Mouse (Mus musculus) adrenal gland (tissue): ENCODE data around the gene Sema4g.

ENCODE experiments used
- intact Hi-C: fragments of 180-260 bp; cut with DNase I; formaldehyde crosslinking; loops from one replicate; pipeline ENCODE4 v1.15.1; 2025
- long read RNA-seq, 2 experiments: library from polyadenylated mRNA; unstranded; transcript quantifications; one replicate each; pipeline ENCODE4 v2.0.0; 2020; ENCODE audit warnings: borderline replicate concordance in 1 of 2; ENCODE audit not compliant: insufficient replicate concordance in 1 of 2

The Sema4g gene
- long read RNA-seq, experiment 1, partial matches to known transcripts, result 0 of 2 reads
- long read RNA-seq, experiment 1, other reads (novel, unspliced or antisense), result 2 of 2 reads
- long read RNA-seq, experiment 2, result 0 reads

DNA sequence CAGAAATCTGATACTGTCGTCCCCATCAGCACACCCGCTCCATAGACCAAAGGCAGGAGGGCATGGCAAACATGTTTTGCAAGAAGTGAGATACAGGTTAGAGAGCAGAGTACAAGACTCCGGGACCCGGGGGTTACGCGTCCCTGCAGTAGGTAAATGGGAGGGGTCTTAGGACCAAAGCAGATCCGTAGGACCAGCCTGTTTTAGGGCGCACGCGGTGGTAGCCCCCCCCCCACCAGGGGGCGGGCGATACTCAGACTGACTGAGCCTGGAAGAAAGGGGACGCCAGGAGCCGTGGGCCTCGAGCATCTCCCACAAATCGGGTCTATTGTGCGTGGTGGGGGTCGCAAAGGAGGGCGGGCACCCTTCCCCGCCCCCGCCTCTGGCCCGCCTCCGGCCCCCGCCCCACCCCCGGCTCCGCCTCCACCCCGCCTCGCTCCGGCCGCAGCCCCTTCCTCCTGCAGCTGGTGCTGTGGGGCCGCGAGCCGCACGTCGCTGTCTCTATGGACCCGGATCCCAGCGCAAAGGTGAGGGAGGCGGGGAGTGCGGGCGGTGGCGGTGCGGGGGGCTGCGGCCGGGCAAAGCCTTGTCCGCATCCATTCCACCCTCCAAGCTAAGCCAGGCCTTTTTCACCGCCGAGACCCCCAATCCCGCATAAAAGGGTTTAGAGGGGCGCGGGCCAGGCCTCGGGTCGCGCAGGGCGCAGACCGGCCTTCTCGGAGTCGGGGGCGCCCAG, at the start of gene Sema4g:
Gene Sema4g (plus strand): TSS at position 271 of the 736 bp plus-strand sequence.
- intact Hi-C loops, result no loop called here

GRCm38 (mm10) chr19:44959633-44960032, 29.3 kb upstream of the Sema4g start:
- intact Hi-C loops, result no loop called here

GRCm38 (mm10) chr19:44965978-44966377, 22.9 kb upstream of the Sema4g start:
- intact Hi-C loops, result no loop called here

DNA sequence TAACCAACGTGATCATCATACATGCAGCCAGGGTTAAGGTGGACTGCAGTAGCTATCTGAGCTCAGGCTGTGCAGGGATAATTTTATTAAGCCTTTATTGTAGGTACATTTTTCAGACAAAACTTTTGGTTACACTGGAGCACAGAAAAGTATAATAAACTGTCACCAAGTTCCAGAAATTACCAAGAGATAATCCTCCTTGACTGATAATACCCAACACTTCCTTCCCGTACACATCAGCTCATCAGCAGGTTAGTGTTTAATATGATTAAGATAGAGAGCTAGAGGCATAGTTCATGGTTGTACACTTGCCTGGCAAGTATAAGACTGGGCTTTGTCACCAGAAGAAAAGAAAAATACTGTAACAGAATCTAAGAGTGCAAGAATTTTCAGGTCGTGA, 20.6 kb upstream of the Sema4g start:
- intact Hi-C loops, result no loop called here

GRCm38 (mm10) chr19:44976636-44977035, 12.3 kb upstream of the Sema4g start:
- intact Hi-C loops, result no loop called here

DNA sequence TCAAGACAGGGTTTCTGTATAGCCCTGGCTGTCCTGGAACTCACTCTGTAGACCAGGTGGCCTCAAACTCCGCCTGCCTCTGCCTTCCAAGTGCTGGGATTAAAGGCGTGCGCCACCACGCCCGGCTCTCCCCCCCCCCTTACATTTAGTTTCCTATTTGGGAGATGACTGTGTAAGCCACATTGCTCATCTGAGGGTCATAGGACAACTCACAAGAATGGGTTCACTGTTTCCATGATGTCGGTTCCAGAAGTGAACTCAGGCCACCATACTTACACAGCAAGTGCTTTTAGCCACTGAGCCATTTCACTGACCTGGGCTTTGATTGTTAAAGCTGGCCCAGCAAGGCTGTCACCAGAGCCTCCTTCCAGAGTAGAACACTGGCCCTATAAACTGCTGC, 11.8 kb upstream of the Sema4g start:
- intact Hi-C loops, result no loop called here

DNA sequence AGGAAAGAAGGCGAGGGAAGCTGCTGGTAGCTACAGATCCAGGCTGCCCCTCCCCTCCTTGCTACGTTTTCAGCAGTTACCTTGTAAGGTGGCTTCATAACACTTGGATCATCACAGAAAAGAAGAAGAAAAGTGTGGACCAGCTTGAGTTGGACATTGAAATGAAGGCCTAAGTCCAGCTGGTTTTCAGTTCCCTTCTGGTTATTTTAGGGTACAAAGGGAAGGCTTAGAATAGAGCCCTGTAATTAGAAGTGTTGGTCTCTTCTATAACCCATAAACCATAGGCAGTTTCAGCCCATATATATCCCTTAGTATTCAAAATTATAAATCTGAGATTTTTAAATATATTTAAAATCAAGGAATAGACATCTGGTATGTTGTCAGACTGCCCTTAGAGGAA, 8.1 kb upstream of the Sema4g start:
- intact Hi-C loops, result no loop called here

DNA sequence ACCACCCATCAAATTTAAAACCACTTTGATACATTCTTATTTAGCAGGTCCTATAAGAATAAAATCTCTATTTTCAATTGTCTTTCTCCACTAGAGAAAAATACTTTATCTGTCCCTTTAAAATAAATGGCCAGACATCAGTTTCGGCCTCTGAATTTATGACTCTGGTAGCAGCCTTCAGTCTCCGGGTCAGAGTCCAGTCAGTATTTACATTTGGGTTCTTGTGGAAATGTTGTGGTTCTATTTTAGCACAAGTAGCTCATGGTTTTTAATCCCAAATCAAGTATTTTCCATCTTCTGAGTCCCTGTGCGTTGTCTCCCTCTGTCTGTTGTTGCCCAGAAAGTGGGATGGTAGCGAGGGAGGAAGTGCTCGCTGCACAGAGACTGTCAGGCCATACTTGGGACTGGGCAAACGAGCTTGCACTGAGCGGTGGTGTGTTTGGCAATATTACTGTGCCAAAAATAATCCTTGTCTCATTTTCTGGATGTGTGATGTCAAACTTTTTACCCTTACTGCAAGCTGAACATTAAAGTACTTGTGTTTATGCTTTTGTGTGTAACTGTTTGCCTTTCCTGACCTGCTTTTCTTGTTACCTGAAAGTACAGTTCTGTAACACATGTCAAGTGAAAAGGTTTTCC, 6.3 kb upstream of the Sema4g start:
- intact Hi-C loops, result no loop called here

GRCm38 (mm10) chr19:44983366-44983765, 5.5 kb upstream of the Sema4g start:
- intact Hi-C loops, result no loop called here

DNA sequence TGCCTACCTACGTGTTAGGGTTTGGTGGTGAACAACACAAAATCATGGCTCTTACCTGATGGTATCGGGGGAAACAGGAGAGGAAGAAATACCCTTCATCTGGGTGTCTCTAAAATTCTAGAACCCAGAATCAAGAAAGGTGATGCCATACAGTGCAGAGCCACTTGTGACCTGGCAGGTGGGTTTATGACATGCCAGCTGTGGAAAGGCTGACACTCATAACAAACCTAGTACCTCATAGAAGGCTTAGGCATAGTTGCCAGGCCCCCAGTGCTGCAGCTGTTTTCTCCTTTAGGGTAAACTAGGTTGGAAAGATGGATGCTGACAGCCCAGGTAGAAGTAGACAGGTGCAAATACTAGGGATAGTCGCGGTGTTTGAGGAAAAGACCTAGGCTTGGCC, 4.5 kb upstream of the Sema4g start:
- intact Hi-C loops, result no loop called here

GRCm38 (mm10) chr19:44985159-44985988, 3.5 kb upstream of the Sema4g start:
- intact Hi-C loops, result no loop called here

DNA sequence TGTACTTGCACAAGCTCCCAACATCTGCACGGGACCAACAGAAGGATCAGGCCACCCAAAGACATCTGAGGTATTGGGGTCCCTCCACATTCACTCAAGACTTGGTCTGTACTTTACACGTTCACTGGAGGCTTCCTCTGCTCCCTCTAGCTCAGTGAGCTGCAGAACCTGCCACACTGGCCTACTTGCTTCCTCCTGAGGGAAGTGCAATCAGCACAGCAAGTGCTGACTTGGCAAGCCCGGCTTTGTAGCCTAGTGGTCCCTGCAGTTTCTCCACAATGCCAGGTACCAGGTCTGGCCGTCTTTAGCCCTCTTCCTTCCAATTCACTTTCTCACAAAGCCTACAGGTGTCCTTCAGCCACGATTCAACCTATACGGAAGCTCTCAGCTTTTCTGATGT, 1.9 kb upstream of the Sema4g start:
- intact Hi-C loops, result no loop called here

- intact Hi-C loops, result no loop called here
These were observed 1.1 kb upstream of the Sema4g start for GRCm38 (mm10) chr19:44987851-44988250.

DNA sequence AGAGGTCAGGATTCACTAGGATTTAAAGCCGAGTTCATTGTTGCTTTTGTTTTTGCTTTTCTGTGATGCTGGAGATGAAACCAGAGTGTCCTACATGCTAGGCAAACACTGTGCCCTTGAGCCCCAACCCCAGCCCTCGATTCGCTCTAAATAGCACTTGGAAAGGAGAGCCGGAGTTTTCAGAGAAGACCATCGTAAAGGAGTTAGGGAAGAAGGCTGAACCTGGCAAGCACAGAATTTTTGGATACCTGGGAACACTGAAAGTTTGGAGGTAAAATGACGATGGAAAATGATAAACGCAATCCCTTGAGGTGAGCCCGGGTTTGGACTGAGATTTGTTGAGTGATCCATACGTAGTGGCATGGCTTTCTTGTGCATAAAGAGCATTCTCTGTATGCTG, 580 bp upstream of the Sema4g start:
- intact Hi-C loops, result no loop called here

DNA sequence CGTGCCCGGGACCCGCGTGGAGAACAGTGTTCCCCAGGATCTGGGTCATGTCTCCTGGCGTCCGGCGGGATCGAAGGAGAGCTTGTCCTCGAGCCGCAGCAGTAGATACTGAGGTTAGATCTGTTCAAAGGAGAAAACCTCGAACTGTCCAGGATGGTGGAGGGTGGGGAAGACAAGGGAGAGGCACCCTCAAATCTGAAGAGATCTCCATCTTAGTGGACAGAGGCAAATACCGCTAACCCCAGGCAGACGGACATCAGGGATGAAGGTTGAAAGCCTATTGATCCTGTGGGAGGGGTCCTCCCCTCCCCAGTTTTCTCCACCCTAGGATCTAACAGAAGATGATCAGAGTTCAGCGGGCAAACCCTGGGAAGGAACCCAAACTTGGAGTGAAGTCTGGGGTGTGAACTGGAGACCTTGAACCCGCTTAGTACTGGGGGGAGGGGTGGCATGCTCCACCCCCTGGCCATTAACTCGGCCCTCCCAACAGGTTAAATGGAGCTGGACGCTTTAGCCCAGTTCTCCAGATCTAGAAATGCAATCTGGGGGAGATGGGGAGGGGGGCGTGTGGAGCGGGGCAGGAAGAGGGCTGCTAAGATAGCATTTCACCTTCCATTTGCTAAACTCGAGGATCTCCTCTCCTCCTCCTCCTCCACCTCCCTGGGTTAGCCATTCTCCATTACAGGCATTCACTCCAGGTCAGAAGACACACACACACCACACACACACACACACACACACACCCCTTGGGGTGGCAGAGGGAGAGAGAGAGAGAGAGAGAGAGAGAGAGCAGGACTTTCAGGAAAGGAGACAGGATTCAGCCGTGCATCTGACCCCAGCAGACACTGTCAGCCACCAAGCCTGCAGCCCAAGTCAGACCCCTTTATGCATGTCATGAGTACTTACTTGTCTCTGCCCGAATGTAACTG, 930 bp downstream of the Sema4g start:
- intact Hi-C loops, result no loop called here

DNA sequence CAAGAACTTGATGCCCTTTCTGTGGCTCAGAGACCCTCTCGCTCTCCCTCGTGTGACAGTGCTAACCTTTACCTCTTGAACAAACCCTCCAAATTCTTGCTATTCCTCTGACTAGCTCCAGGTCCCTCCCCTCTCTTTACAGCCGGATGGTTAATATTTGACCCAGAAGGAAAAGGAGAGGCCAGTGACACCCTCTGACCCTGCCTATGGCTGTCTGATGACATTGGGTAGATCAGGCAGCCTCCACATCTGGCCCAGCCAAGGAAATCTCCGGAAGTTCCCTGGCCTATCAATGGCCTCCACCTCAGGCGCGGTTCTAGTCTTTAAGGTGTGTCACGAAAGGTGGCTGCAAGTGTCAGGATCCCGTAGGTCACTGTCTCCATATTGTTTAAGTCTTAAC, 2.1 kb downstream of the Sema4g start:
- intact Hi-C loops, result no loop called here

- intact Hi-C loops, result no loop called here
These were observed 3.3 kb downstream of the Sema4g start for GRCm38 (mm10) chr19:44992246-44992645.

DNA sequence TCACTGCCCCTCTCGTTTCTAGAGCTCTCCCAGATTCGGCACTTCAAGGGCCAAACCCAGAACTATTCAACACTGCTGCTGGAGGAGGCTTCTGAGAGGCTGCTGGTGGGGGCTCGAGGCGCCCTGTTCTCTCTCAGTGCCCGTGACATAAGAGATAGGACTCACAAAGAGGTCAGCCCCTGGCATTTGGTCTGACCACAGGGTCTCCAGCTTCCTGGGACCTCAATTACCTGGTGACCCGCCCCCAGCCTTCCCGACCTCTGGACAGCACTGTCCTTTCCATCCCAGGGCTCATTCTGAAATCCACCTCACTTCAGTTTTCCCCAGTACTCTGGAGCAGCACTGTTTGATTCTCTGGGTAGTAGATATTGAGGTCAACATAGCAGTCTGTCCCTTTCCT, 3.8 kb downstream of the Sema4g start:
- intact Hi-C loops, result no loop called here

- intact Hi-C loops, result no loop called here
These were observed 8.9 kb downstream of the Sema4g start for GRCm38 (mm10) chr19:44997786-44998185.

DNA sequence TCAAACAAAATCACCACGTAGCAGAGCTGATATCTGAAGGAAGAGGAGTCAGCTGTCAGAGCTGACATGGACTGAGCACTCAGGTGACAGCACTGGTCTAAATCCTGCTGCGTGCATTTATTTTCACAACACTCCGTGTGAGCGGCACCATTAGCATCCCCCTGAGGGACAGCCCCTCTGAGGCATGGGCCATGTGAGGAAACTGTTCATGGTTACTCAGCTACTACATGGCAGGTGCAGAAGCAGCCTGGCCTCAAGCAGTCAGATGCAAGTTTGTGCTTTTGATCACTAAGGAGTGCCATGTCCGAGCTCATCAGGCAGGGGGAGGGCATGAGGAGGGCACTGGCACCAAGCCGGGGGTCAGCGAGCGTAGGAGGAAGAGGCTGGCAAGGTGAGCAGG, 10.7 kb downstream of the Sema4g start:
- intact Hi-C loops, result loop anchor here (5.0 kb wide), 1 partner anchor 43 kb away; no protein-coding TSS in a partner anchor

DNA sequence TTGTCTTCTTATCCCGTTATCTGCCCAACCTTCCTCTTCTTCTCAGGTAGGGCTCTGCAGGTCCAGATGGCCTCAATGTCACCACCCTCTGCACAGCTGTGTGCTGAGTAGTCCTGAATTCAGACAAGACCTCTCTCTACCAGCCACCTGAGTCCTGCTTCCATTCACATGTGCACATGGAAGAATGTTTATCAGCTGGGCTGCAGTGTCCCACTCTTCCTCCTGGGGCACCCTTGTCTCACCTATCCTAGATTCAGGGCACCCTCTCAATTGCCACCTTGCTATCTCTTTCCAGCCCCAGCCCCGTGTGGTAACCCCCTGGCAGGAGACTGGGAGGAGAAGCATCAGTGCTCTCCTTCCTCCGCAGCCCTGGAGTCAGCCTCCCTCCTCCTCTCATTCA, 13.4 kb downstream of the Sema4g start:
- intact Hi-C loops, result loop anchor here (5.0 kb wide), 1 partner anchor 40 kb away; no protein-coding TSS in a partner anchor
